Mouse (Mus musculus): Measurements from ENCODE around the gene Unc13a.

The Unc13a gene

GRCm38 (mm10) chr8:71665331-71666130 is 6.0 kb downstream of the Unc13a start:
- DNase-seq (ENCODE audit: low spot score in 2 of 2): peak; percentile 40 to 45

- peak; percentile 59 to 86 for DNase-seq (ENCODE audit: low spot score in 2 of 2)
Observed at GRCm38 (mm10) chr8:71660325-71661120, 11.0 kb downstream of the Unc13a start.

- DNase-seq (ENCODE audit: low spot score in 2 of 2): no peak
Observed at GRCm38 (mm10) chr8:71659751-71660150, 11.8 kb downstream of the Unc13a start.

- DNase-seq (ENCODE audit: low spot score in 2 of 2): no peak
Observed at GRCm38 (mm10) chr8:71658515-71659049, 13.0 kb downstream of the Unc13a start.

- DNase-seq (ENCODE audit: low spot score in 2 of 2): no peak
Observed at GRCm38 (mm10) chr8:71657816-71658215, 13.7 kb downstream of the Unc13a start.

GRCm38 (mm10) chr8:71654600-71654999 is 17.0 kb downstream of the Unc13a start:
- DNase-seq (ENCODE audit: low spot score in 2 of 2): peak in 1 of 2 experiments; percentile 37

GRCm38 (mm10) chr8:71645510-71645909 is 26.0 kb downstream of the Unc13a start:
- no peak for DNase-seq (ENCODE audit: low spot score in 2 of 2)

- DNase-seq (ENCODE audit: low spot score in 2 of 2): no peak
Observed at GRCm38 (mm10) chr8:71639318-71639717, 32.2 kb downstream of the Unc13a start.

- no peak for DNase-seq (ENCODE audit: low spot score in 2 of 2)
Observed at GRCm38 (mm10) chr8:71638321-71638720, 33.2 kb downstream of the Unc13a start.

- no peak for DNase-seq (ENCODE audit: low spot score in 2 of 2)
Observed at GRCm38 (mm10) chr8:71637149-71638095, 34.1 kb downstream of the Unc13a start.

GRCm38 (mm10) chr8:71633981-71634667 is 37.4 kb downstream of the Unc13a start:
- peak; percentile 75 to 76 for DNase-seq (ENCODE audit: low spot score in 2 of 2)

GRCm38 (mm10) chr8:71633164-71633563 is 38.4 kb downstream of the Unc13a start:
- peak; percentile 71 to 91 for DNase-seq (ENCODE audit: low spot score in 2 of 2)

- DNase-seq (ENCODE audit: low spot score in 2 of 2): no peak
Observed at GRCm38 (mm10) chr8:71631897-71632296, 39.7 kb downstream of the Unc13a start.

GRCm38 (mm10) chr8:71630761-71631160 is 40.8 kb downstream of the Unc13a start:
- no peak for DNase-seq (ENCODE audit: low spot score in 2 of 2)

- DNase-seq (ENCODE audit: low spot score in 2 of 2): peak; percentile 45 to 48
Observed at GRCm38 (mm10) chr8:71629781-71630212, 41.8 kb downstream of the Unc13a start.

GRCm38 (mm10) chr8:71629096-71629697 is 42.4 kb downstream of the Unc13a start:
- peak; percentile 85 to 93 for DNase-seq (ENCODE audit: low spot score in 2 of 2)

GRCm38 (mm10) chr8:71628396-71629095 is 43.0 kb downstream of the Unc13a start:
- DNase-seq (ENCODE audit: low spot score in 2 of 2): no peak

GRCm38 (mm10) chr8:71627265-71628099 is 44.1 kb downstream of the Unc13a start:
- no peak for DNase-seq (ENCODE audit: low spot score in 2 of 2)

- no peak for DNase-seq (ENCODE audit: low spot score in 2 of 2)
Observed at GRCm38 (mm10) chr8:71626753-71627152, 44.8 kb downstream of the Unc13a start.
